21 mouse cellular contexts compared by ENCODE assay signal in the genomic region with DNA sequence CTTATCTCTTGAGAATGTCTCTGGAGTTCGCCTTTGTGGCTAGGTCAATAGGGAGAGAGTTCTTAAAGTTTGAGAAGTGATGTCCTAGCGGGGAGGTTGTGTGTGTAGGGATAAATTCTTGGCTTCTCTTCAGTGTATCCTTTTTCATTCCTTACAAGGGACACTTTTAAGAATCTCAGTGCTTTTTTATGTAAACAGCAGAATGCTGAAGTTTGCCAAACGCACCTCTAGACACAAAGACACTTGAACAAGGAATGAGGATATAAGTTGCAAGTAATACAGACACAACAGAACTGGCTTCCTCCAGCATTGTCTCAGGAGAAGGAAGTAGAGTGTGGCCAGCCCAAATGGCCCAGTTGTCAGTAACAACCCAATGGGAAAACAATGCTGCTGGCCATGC.
DNase-seq lines count a peak whose midpoint lies in the region; ATAC-seq and TF ChIP-seq lines count a peak whose summit lies in the region.
"Had no signal": no experiment of that assay in that cellular context is flagged by ENCODE, and none has a peak within 500 bp of the region (broad histone marks: within the 10 kb centered on the region; RNA-seq: fewer than 3 reads in every experiment).

No protein-coding gene starts in this region.

- no peaks in the 10 kb centered on the region for H3K9me3 ChIP-seq in lung, embryonic 16.5 days (ENCODE audit: control insufficient read depth, low read length)
- H3K9me3 ChIP-seq: embryonic facial prominence, embryonic 13.5 days; forebrain, embryonic 10.5 days; forebrain, embryonic 12.5 days had no signal

- peaks cover 20% of the 10 kb centered on the region for H3K4me1 ChIP-seq in lung, embryonic 16.5 days (replicated peaks; ENCODE audit: control insufficient read depth, insufficient read depth, low read length)
- H3K4me1 ChIP-seq in lung, adult 2 months (ENCODE audit: control insufficient read depth, insufficient read depth, low read length), result peaks cover 6% of the 10 kb centered on the region; the same call in 1 of the 2 replicates

- H3K27me3 ChIP-seq in lung, embryonic 16.5 days (ENCODE audit: control insufficient read depth, insufficient read depth, low read depth, low read length), result no peaks in the 10 kb centered on the region
- H3K27me3 ChIP-seq: embryonic facial prominence, embryonic 13.5 days; forebrain, embryonic 12.5 days had no signal

- H3K36me3 ChIP-seq in lung, embryonic 16.5 days (ENCODE audit: control insufficient read depth, insufficient read depth, low read length), result no peaks in the 10 kb centered on the region
- H3K36me3 ChIP-seq: embryonic facial prominence, embryonic 13.5 days; forebrain, embryonic 10.5 days; forebrain, embryonic 12.5 days had no signal

- no peak overlapping the region for H3K4me3 ChIP-seq in lung, embryonic 16.5 days (ENCODE audit: low read length)
- no peak overlapping the region for H3K4me3 ChIP-seq in lung, adult 2 months (replicated peaks; ENCODE audit: extremely low read depth, low read depth, low read length)
- H3K4me3 ChIP-seq: embryonic facial prominence, embryonic 13.5 days; erythroblast, embryonic 14.5 days; forebrain, embryonic 10.5 days; forebrain, embryonic 12.5 days had no signal

- ATAC-seq in lung, embryonic 16.5 days (ENCODE audit: low read depth), result no peak
- ATAC-seq in erythroblast, adult 5-6 weeks (replicated peaks; ENCODE audit: low FRiP score, poor library complexity, severe bottlenecking), result no peak
- ATAC-seq: forebrain, embryonic 14.5 days; forebrain, embryonic 16.5 days had no signal

- TF ChIP-seq CTCF in lung, adult 2 months (IDR thresholded peaks at IDR 0.05; ENCODE audit: insufficient read depth, low read length), result no peak

- peak; percentile 35 to 54 for DNase-seq in lung, adult 18-20 months
- no peak for DNase-seq in lung, postnatal 25 days (ENCODE audit: low spot score)
- no peak for DNase-seq in lung, adult 2 months
- peak; percentile 38 for DNase-seq in lung, postnatal 36 days
- DNase-seq in lung, postnatal 4 days, result no peak
- DNase-seq: adrenal gland, adult 8-10 months; adrenal gland, postnatal 14 days; adrenal gland, postnatal 36 days; cerebellum, adult 11-12 months; cerebellum, adult 2 months; cerebellum, adult 9-10 months; cerebellum, postnatal 10 days; cerebellum, postnatal 25 days had no signal

- no peak overlapping the region for H3K4me2 ChIP-seq in lung, embryonic 16.5 days (ENCODE audit: low read depth, low read length)
- H3K4me2 ChIP-seq: embryonic facial prominence, embryonic 13.5 days; forebrain, embryonic 12.5 days had no signal

- peak overlapping the region; percentile 51; the same call in 1 of the 2 replicates for H3K27ac ChIP-seq in lung, embryonic 16.5 days (ENCODE audit: low read length)
- H3K27ac ChIP-seq: embryonic facial prominence, embryonic 13.5 days; forebrain, embryonic 10.5 days; forebrain, embryonic 12.5 days had no signal

- H3K9ac ChIP-seq in lung, embryonic 16.5 days (ENCODE audit: low read length), result no peak overlapping the region
- H3K9ac ChIP-seq: embryonic facial prominence, embryonic 13.5 days; forebrain, embryonic 12.5 days had no signal

- 46% methylated on average over 3 of the region's 3 CpGs for WGBS in lung, embryonic 16.5 days
- WGBS in lung, adult 2 months, result 61% methylated on average over 3 of the region's 3 CpGs

- TF ChIP-seq POLR2A in lung, adult 2 months (IDR thresholded peaks at IDR 0.05; ENCODE audit: borderline replicate concordance, extremely low read depth, low read depth, low read length), result no peak

Comparison
In these comparisons a context has a peak if more than half of its experiments do, and no peak if none do; other contexts are left out.
1. DNase-seq: peak in lung, adult 18-20 months (2 of 2) and lung, postnatal 36 days (single experiment); none in lung, postnatal 25 days (single experiment), lung, adult 2 months (single experiment) and lung, postnatal 4 days (0 of 2).